Mouse (Mus musculus) v-Abl transformed pro-B cells (cell line): ENCODE data around the gene Fgfr1op2.

Source experiments
- in situ Hi-C, 2 experiments: fragments of 400-800 bp; cut with MboI; formaldehyde crosslinking; loops; one replicate each; pipeline ENCODE4 v1.15.1; 2025; ENCODE audit not compliant: unreplicated experiment in 2 of 2

Gene Fgfr1op2

GRCm38 (mm10) chr6:146640068-146640965 is 63.3 kb downstream of the Fgfr1op2 start:
- in situ Hi-C loops = no loop called here

DNA sequence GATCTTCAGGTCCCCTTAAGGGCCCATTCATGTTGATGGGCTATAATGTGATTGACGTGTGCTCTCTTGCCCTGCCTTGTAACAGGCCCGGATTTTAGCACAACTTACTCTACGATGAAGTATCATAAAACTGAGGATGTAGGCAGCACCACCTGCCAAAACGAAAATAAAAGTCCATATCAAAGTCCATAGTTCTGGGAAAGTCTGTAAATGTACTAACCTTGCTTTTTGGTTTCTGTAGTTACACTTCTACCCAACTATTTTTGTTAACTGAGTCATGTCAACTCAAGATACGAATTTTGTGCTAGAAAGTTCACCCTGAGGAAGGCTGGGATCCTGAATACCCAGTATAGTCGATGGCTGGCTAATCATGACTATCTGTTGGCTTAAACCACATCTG is 64.0 kb downstream of the Fgfr1op2 start:
- in situ Hi-C loops = no loop called here

- in situ Hi-C loops = no loop called here
Measured at GRCm38 (mm10) chr6:146641621-146642210, 64.7 kb downstream of the Fgfr1op2 start.

- in situ Hi-C loops = no loop called here
Measured at GRCm38 (mm10) chr6:146642276-146643183, 65.5 kb downstream of the Fgfr1op2 start, which contains the start of the genes Med21 and Tm7sf3. Gene Med21, plus strand, starts transcription at chr6:146642547. Gene Tm7sf3, minus strand, starts transcription at chr6:146642824.

GRCm38 (mm10) chr6:146643184-146643570 is 66.2 kb downstream of the Fgfr1op2 start:
- in situ Hi-C loops = no loop called here
